Mouse (Mus musculus): ENCODE measurements around the gene Cd44. TPM values are rescaled to one million over a fixed set of nuclear protein-coding genes. Genes with fewer than 3 reads are reported as not detected.

Gene Cd44
- total and polyA plus RNA-seq, 3 experiments, result 102 to 153 (median 112) TPM

- H3K9me3 ChIP-seq (replicated peaks; ENCODE audit: low read length), result no peaks in the 10 kb centered on the region
- TF ChIP-seq MXI1 (IDR thresholded peaks at IDR 0.05; ENCODE audit: low read depth, low read length) (no peak), CHD2 (IDR thresholded peaks at IDR 0.05; ENCODE audit: low read length) (no peak), GABPA (IDR thresholded peaks at IDR 0.05; ENCODE audit: insufficient replicate concordance, low read depth, low read length) (no peak), ELF1 (IDR thresholded peaks at IDR 0.05; ENCODE audit: low read depth, low read length) (no peak), ZKSCAN1 (IDR thresholded peaks at IDR 0.05; ENCODE audit: borderline replicate concordance, low read depth, low read length) (no peak), MYC (IDR thresholded peaks at IDR 0.05; ENCODE audit: low read depth, low read length) (no peak), RCOR1 (conservative IDR thresholded peaks at IDR 0.05; ENCODE audit: low read depth, low read length) (no peak), CTCF (conservative IDR thresholded peaks at IDR 0.05 in 1 of 2, IDR thresholded peaks at IDR 0.05 in 1 of 2; ENCODE audit: low read depth in 2 of 2, low read length in 2 of 2) (no peak), ZNF384 (IDR thresholded peaks at IDR 0.05; ENCODE audit: low read depth, low read length) (no peak), ZC3H11A (IDR thresholded peaks at IDR 0.05; ENCODE audit: low read depth, low read length) (no peak), IRF4 (IDR thresholded peaks at IDR 0.05; ENCODE audit: low read depth, low read length) (no peak), MAX (IDR thresholded peaks at IDR 0.05; ENCODE audit: low read length) (no peak), NRF1 (IDR thresholded peaks at IDR 0.05; ENCODE audit: low read depth, low read length) (no peak), PAX5 (IDR thresholded peaks at IDR 0.05; ENCODE audit: low read length) (no peak), USF1 (IDR thresholded peaks at IDR 0.05; ENCODE audit: low read depth, low read length) (no peak), EP300 (IDR thresholded peaks at IDR 0.05; ENCODE audit: low read length) (no peak), E2F4 (IDR thresholded peaks at IDR 0.05; ENCODE audit: insufficient replicate concordance, low read depth, low read length) (no peak), JUND (conservative IDR thresholded peaks at IDR 0.05; ENCODE audit: low read depth, low read length) (no peak)
- H3K27me3 ChIP-seq (replicated peaks), result no peaks in the 10 kb centered on the region
- no peak overlapping the region for H3K4me3 ChIP-seq (replicated peaks in 1 of 3; ENCODE audit: low read depth in 2 of 3, low read length in 2 of 3, poor library complexity in 1 of 3)
- in situ Hi-C loops (cut with MboI; ENCODE audit: low pct_ligation_motif_present, low pct_unique_long_range_greater_than_20kb, low sequenced_read_pairs) (no loop called here), dilution Hi-C loops (cut with MboI; ENCODE audit: extremely low pct_ligation_motif_present, extremely low pct_unique_long_range_greater_than_20kb, low sequenced_read_pairs) (no loop called here)
- H3K79me2 ChIP-seq (replicated peaks; ENCODE audit: control insufficient read depth, extremely low read depth, insufficient read depth, poor library complexity, severe bottlenecking), result no peaks in the 10 kb centered on the region
- H3K9ac ChIP-seq (ENCODE audit: insufficient read depth, low read depth), result no peak overlapping the region
- no peak overlapping the region for H3K4me2 ChIP-seq (ENCODE audit: insufficient read depth, low read depth, poor library complexity, severe bottlenecking)
- no peaks in the 10 kb centered on the region for H3K36me3 ChIP-seq (replicated peaks in 1 of 2; ENCODE audit: control insufficient read depth in 1 of 2, insufficient read depth in 1 of 2, low read length in 1 of 2)
- no peak overlapping the region for H3K27ac ChIP-seq (ENCODE audit: insufficient read depth, low read depth)
- H3K4me1 ChIP-seq (ENCODE audit: control insufficient read depth in 1 of 2, insufficient read depth in 2 of 2), result peaks cover 12 to 28% of the 10 kb centered on the region in 2 experiments
- no peak for DNase-seq (ENCODE audit: extremely low read depth)
Observed at GRCm38 (mm10) chr2:102775561-102775960, 125.9 kb downstream of the Cd44 start.

GRCm38 (mm10) chr2:102774700-102775099, 126.8 kb downstream of the Cd44 start:
- dilution Hi-C loops (cut with MboI; ENCODE audit: extremely low pct_ligation_motif_present, extremely low pct_unique_long_range_greater_than_20kb, low sequenced_read_pairs), result no loop called here
- Histone ChIP-seq H3K79me2 (replicated peaks; ENCODE audit: control insufficient read depth, extremely low read depth, insufficient read depth, poor library complexity, severe bottlenecking) (no peaks in the 10 kb centered on the region), H3K4me2 (ENCODE audit: insufficient read depth, low read depth, poor library complexity, severe bottlenecking) (peak overlapping the region; percentile 67), H3K9me3 (replicated peaks; ENCODE audit: low read length) (no peaks in the 10 kb centered on the region), H3K27me3 (replicated peaks) (no peaks in the 10 kb centered on the region), H3K27ac (ENCODE audit: insufficient read depth, low read depth) (no peak overlapping the region), H3K9ac (ENCODE audit: insufficient read depth, low read depth) (0 out of 2 replicates have a peak overlapping the region, but pooled peaks have one; percentile 1), H3K4me1 (ENCODE audit: control insufficient read depth in 1 of 2, insufficient read depth in 2 of 2) (peaks cover 12 to 28% of the 10 kb centered on the region in 2 experiments), H3K4me3 (replicated peaks in 1 of 3; ENCODE audit: low read depth in 2 of 3, low read length in 2 of 3, poor library complexity in 1 of 3) (no peak overlapping the region), H3K36me3 (replicated peaks in 1 of 2; ENCODE audit: control insufficient read depth in 1 of 2, insufficient read depth in 1 of 2, low read length in 1 of 2) (no peaks in the 10 kb centered on the region)
- no peak for DNase-seq (ENCODE audit: extremely low read depth)
- peak; percentile 51 for TF ChIP-seq ETS1 (conservative IDR thresholded peaks at IDR 0.05; ENCODE audit: low read depth, low read length)
- no peak for TF ChIP-seq ZNF384 (IDR thresholded peaks at IDR 0.05; ENCODE audit: low read depth, low read length)
- no peak for TF ChIP-seq ZKSCAN1 (IDR thresholded peaks at IDR 0.05; ENCODE audit: borderline replicate concordance, low read depth, low read length)
- peak; percentile 49; the same call in 1 of the 2 replicates for TF ChIP-seq JUN (IDR thresholded peaks at IDR 0.05; ENCODE audit: insufficient read depth, low read depth, low read length)
- peak; percentile 58 for TF ChIP-seq IRF4 (IDR thresholded peaks at IDR 0.05; ENCODE audit: low read depth, low read length)
- no peak for TF ChIP-seq USF1 (IDR thresholded peaks at IDR 0.05; ENCODE audit: low read depth, low read length)
- TF ChIP-seq ZMIZ1 (IDR thresholded peaks at IDR 0.05; ENCODE audit: low read depth, low read length), result no peak
- TF ChIP-seq NRF1 (IDR thresholded peaks at IDR 0.05; ENCODE audit: low read depth, low read length), result no peak
- no peak for TF ChIP-seq POLR2A (IDR thresholded peaks at IDR 0.05; ENCODE audit: low read depth, low read length)
- TF ChIP-seq RCOR1 (conservative IDR thresholded peaks at IDR 0.05; ENCODE audit: low read depth, low read length), result no peak
- no peak for TF ChIP-seq JUND (conservative IDR thresholded peaks at IDR 0.05; ENCODE audit: low read depth, low read length)
- TF ChIP-seq MXI1 (IDR thresholded peaks at IDR 0.05; ENCODE audit: low read depth, low read length), result no peak
- peak; percentile 39; the same call in 1 of the 2 replicates for TF ChIP-seq EP300 (IDR thresholded peaks at IDR 0.05; ENCODE audit: low read length)
- no peak for TF ChIP-seq GABPA (IDR thresholded peaks at IDR 0.05; ENCODE audit: insufficient replicate concordance, low read depth, low read length)
- TF ChIP-seq MEF2A (IDR thresholded peaks at IDR 0.05; ENCODE audit: borderline replicate concordance, low read depth, low read length), result peak; percentile 49; the same call in 1 of the 2 replicates
- no peak for TF ChIP-seq UBTF (IDR thresholded peaks at IDR 0.05; ENCODE audit: low read depth, low read length)
- no peak for TF ChIP-seq KAT2A (IDR thresholded peaks at IDR 0.05; ENCODE audit: insufficient replicate concordance, low read length)
- no peak for TF ChIP-seq MAX (IDR thresholded peaks at IDR 0.05; ENCODE audit: low read length)
- no peak for TF ChIP-seq TCF12 (IDR thresholded peaks at IDR 0.05; ENCODE audit: low read depth, low read length)
- TF ChIP-seq POLR2AphosphoS2 (IDR thresholded peaks at IDR 0.05; ENCODE audit: low read depth, low read length), result no peak
- no peak for TF ChIP-seq ELF1 (IDR thresholded peaks at IDR 0.05; ENCODE audit: low read depth, low read length)
- TF ChIP-seq BHLHE40 (IDR thresholded peaks at IDR 0.05; ENCODE audit: low read depth, low read length), result no peak
- TF ChIP-seq MYC (IDR thresholded peaks at IDR 0.05; ENCODE audit: low read depth, low read length), result no peak
- TF ChIP-seq CHD2 (IDR thresholded peaks at IDR 0.05; ENCODE audit: low read length), result no peak
- TF ChIP-seq CHD1 (IDR thresholded peaks at IDR 0.05; ENCODE audit: low read depth, low read length), result no peak
- no peak for TF ChIP-seq CTCF (conservative IDR thresholded peaks at IDR 0.05 in 1 of 2, IDR thresholded peaks at IDR 0.05 in 1 of 2; ENCODE audit: low read depth in 2 of 2, low read length in 2 of 2)
- in situ Hi-C loops (cut with MboI; ENCODE audit: low pct_ligation_motif_present, low pct_unique_long_range_greater_than_20kb, low sequenced_read_pairs), result no loop called here

All from CH12.LX (cell line).